Mouse (Mus musculus) ES-Bruce4 (cell line): ENCODE measurements around the gene Slc25a47.

Source experiments
- CTCF ChIP-seq: IDR thresholded peaks from one replicate; pipeline ENCODE4 v1.8.1; 2011; ENCODE audit warnings: low read depth, low read length
- EP300 ChIP-seq: IDR thresholded peaks from 2 replicates; pipeline ENCODE4 v1.6.1; 2011; ENCODE audit warnings: low read depth, low read length; ENCODE audit not compliant: insufficient read depth

GRCm38 (mm10) chr12:108879138-108879537, 43.3 kb downstream of the Slc25a47 start:
- no peak for TF ChIP-seq EP300
- TF ChIP-seq CTCF = no peak
